Mouse (Mus musculus): ENCODE measurements around the gene Itga10. TPM values are rescaled to one million over a fixed set of nuclear protein-coding genes. Genes with fewer than 3 reads are reported as not detected.
A peak's percentile ranks its signal among the peaks of the same experiment; 100 is the strongest.

Gene Itga10
- polyA plus RNA-seq, 1 experiment from 2014 or later, result 0.52 TPM

- Histone ChIP-seq H3K27ac (ENCODE audit: low read depth, low read length) (no peak overlapping the region), H3K4me3 (ENCODE audit: low read depth, low read length) (no peak overlapping the region), H3K36me3 (ENCODE audit: control insufficient read depth, insufficient read depth, low read length) (peaks cover 17% of the 10 kb centered on the region), H3K4me1 (ENCODE audit: control insufficient read depth, insufficient read depth, low read length) (no peaks in the 10 kb centered on the region), H3K9ac (ENCODE audit: low read length) (no peak overlapping the region), H3K4me2 (no peak overlapping the region; the same call in 1 of the 2 replicates), H3K9me3 (ENCODE audit: control insufficient read depth, low read length) (no peaks in the 10 kb centered on the region), H3K27me3 (ENCODE audit: control insufficient read depth, insufficient read depth, low read length) (no peaks in the 10 kb centered on the region; the same call in 1 of the 2 replicates)
- 51% methylated on average over 2 of the region's 2 CpGs for WGBS
- ATAC-seq (ENCODE audit: low FRiP score), result peak; percentile 41
- no peak for DNase-seq (ENCODE audit: low spot score, missing footprints)
These were observed 63.3 kb downstream of the Itga10 start for GRCm38 (mm10) chr3:96708684-96709064.

Other genes starting within 250 kb of the Itga10 start
- not detected in 2 replicates for gene BC107364, start 193.3 kb upstream of the Itga10 start, polyA plus RNA-seq (2014; fragmentation: Nextera tagmentation; extraction: Ambion mirVana)
- 1.3 and 1.7 TPM in 2 replicates for gene Hfe2, start 120.4 kb upstream of the Itga10 start, polyA plus RNA-seq (2014; fragmentation: Nextera tagmentation; extraction: Ambion mirVana)
- gene Txnip, start 87.6 kb upstream of the Itga10 start, polyA plus RNA-seq (2014; fragmentation: Nextera tagmentation; extraction: Ambion mirVana), result 54.0 and 55.9 TPM in 2 replicates
- 0.36 and 0.43 TPM in 2 replicates for gene Gm16253, start 68.6 kb upstream of the Itga10 start, polyA plus RNA-seq (2014; fragmentation: Nextera tagmentation; extraction: Ambion mirVana)
- 12.1 and 14.7 TPM in 2 replicates for gene Polr3gl, start 51.4 kb upstream of the Itga10 start, polyA plus RNA-seq (2014; fragmentation: Nextera tagmentation; extraction: Ambion mirVana)
- gene Ankrd34a, start 48.9 kb upstream of the Itga10 start, polyA plus RNA-seq (2014; fragmentation: Nextera tagmentation; extraction: Ambion mirVana), result 1.5 and 2.0 TPM in 2 replicates
- gene Lix1l, start 44.4 kb upstream of the Itga10 start, polyA plus RNA-seq (2014; fragmentation: Nextera tagmentation; extraction: Ambion mirVana), result 6.4 TPM in 2 replicates
- 181 and 193 TPM in 2 replicates for gene Rbm8a, start 15.7 kb upstream of the Itga10 start, polyA plus RNA-seq (2014; fragmentation: Nextera tagmentation; extraction: Ambion mirVana)
- 43.9 and 46.7 TPM in 2 replicates for gene Pex11b, start 10.2 kb upstream of the Itga10 start, polyA plus RNA-seq (2014; fragmentation: Nextera tagmentation; extraction: Ambion mirVana)
- gene Gm42957, start 10.1 kb upstream of the Itga10 start, polyA plus RNA-seq (2014; fragmentation: Nextera tagmentation; extraction: Ambion mirVana), result 0.04 TPM in 2 replicates
- 0.10 and 0.19 TPM in 2 replicates for gene Ankrd35, start 24.5 kb downstream of the Itga10 start, polyA plus RNA-seq (2014; fragmentation: Nextera tagmentation; extraction: Ambion mirVana)
- gene Pias3, start 50.8 kb downstream of the Itga10 start, polyA plus RNA-seq (2014; fragmentation: Nextera tagmentation; extraction: Ambion mirVana), result 26.8 and 29.2 TPM in 2 replicates
- gene Nudt17, start 63.0 kb downstream of the Itga10 start, polyA plus RNA-seq (2014; fragmentation: Nextera tagmentation; extraction: Ambion mirVana), result 14.4 and 16.3 TPM in 2 replicates
- 35.7 and 41.6 TPM in 2 replicates for gene Polr3c, start 82.0 kb downstream of the Itga10 start, polyA plus RNA-seq (2014; fragmentation: Nextera tagmentation; extraction: Ambion mirVana)
- 90.3 and 98.8 TPM in 2 replicates for gene Rnf115, start 82.1 kb downstream of the Itga10 start, polyA plus RNA-seq (2014; fragmentation: Nextera tagmentation; extraction: Ambion mirVana)
- gene Pdzk1, start 183.7 kb downstream of the Itga10 start, polyA plus RNA-seq (2014; fragmentation: Nextera tagmentation; extraction: Ambion mirVana), result 0.38 and 0.50 TPM in 2 replicates
- gene Cd160, start 183.8 kb downstream of the Itga10 start, polyA plus RNA-seq (2014; fragmentation: Nextera tagmentation; extraction: Ambion mirVana), result 0.12 TPM in 1 of 2 replicates, not detected in the other

All from midbrain, embryonic 11.5 days (tissue).